Mouse (Mus musculus) heart, postnatal 0 days (tissue): ENCODE data around the gene Krt33b. TPM values are rescaled to one million over a fixed set of nuclear protein-coding genes. Genes with fewer than 3 reads are reported as not detected.

ENCODE experiments used
- ATAC-seq: fragments of 200-750 bp; cut with Nextera tagmentation; 2 replicates; pipeline ENCODE4 v1.8.0; 2017; ENCODE audit warnings: low read depth, moderate number of reproducible peaks, moderate library complexity; ENCODE audit not compliant: insufficient read depth
- DNase-seq: peaks from one replicate; pipeline ENCODE4 v3.0.0-alpha.2; 2016; ENCODE audit warnings: low spot score
- H3K27ac ChIP-seq: fragments of 300-500 bp; sonication (generic); 2 replicates; pipeline ENCODE4 v1.5.1; 2014; ENCODE audit warnings: low read depth, mild to moderate bottlenecking
- H3K27me3 ChIP-seq: fragments of 300-500 bp; sonication (generic); 2 replicates; pipeline ENCODE4 v1.6.1; 2014; ENCODE audit warnings: low read length, mixed read lengths; ENCODE audit not compliant: control insufficient read depth, insufficient read depth
- H3K36me3 ChIP-seq: fragments of 300-500 bp; sonication (generic); replicated peaks from 2 replicates; pipeline ENCODE4 v1.6.1; 2014; ENCODE audit warnings: low read length, mixed read lengths; ENCODE audit not compliant: control insufficient read depth, insufficient read depth
- H3K4me1 ChIP-seq: fragments of 300-500 bp; sonication (generic); 2 replicates; pipeline ENCODE4 v1.6.1; 2014; ENCODE audit warnings: antibody characterized with exemption; ENCODE audit not compliant: control insufficient read depth, insufficient read depth
- H3K4me2 ChIP-seq: fragments of 300-500 bp; sonication (generic); 2 replicates; pipeline ENCODE4 v1.6.1; 2014; ENCODE audit warnings: low read depth, mild to moderate bottlenecking, low read length, moderate library complexity
- H3K4me3 ChIP-seq: fragments of 300-500 bp; sonication (generic); 2 replicates; pipeline ENCODE4 v1.5.1; 2014; ENCODE audit warnings: low read depth, low read length
- H3K9ac ChIP-seq: fragments of 300-500 bp; sonication (generic); replicated peaks from 2 replicates; pipeline ENCODE4 v1.6.1; 2014; ENCODE audit warnings: low read depth, low read length, mixed read lengths
- H3K9me3 ChIP-seq: fragments of 300-500 bp; sonication (generic); replicated peaks from 2 replicates; pipeline ENCODE4 v1.6.1; 2016; ENCODE audit warnings: low read length; ENCODE audit not compliant: control insufficient read depth
- CTCF ChIP-seq: IDR thresholded peaks from 2 replicates; pipeline ENCODE4 v1.5.1; 2016; ENCODE audit warnings: antibody characterized with exemption, control low read depth, low read depth
- EP300 ChIP-seq: IDR thresholded peaks from 2 replicates; pipeline ENCODE4 v1.6.1; 2016; ENCODE audit warnings: antibody characterized with exemption, low read depth
- WGBS: fragments of 180-500 bp; shearing (Covaris S2); extraction: QIAGEN DNeasy Blood & Tissue Kit; methylation state at CpG from one replicate; pipeline ENCODE4 v1.1.7; 2014; 5-methylcytosine and 5-hydroxymethylcytosine counted together
- polyA plus RNA-seq: library from polyadenylated mRNA; unstranded; fragments of >200 nt; fragmentation: Nextera tagmentation; extraction: Ambion mirVana; gene quantifications from 2 replicates; pipeline ENCODE4 v1.2.1, GENCODE M21; 2015
- total RNA-seq: library from RNA; depleted of rRNA; stranded (reverse); fragments of >200 nt; gene quantifications from 2 replicates; pipeline ENCODE4 v1.2.3, GENCODE M21; 2014; ENCODE audit warnings: low replicate concordance

The Krt33b gene
- total and polyA plus RNA-seq, 2 experiments from 2014 or later = not detected

DNA sequence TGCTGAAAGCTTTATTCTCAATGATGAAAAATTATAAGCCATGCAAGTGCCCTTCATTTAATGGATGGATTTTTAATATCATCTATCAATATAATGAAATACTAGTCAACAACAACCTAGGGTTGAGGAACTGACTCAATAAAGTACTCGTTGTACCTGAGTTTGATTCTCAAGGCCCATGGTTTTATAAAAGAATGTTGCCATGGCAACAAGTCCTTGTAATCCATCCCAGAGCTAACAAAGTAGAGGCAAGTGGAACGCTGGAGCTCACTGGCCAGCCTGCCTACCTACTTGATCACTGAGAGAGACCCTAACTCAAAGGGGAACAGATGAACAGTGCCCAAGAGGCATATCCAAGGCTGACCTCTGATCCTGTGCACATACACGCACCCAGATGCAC is 39.1 kb downstream of the Krt33b start:
- no peak overlapping the region for H3K27ac ChIP-seq
- no peak for TF ChIP-seq EP300
- TF ChIP-seq CTCF = no peak
- H3K36me3 ChIP-seq = no peaks in the 10 kb centered on the region
- no peak for ATAC-seq
- no peak overlapping the region for H3K9ac ChIP-seq
- H3K4me1 ChIP-seq = no peaks in the 10 kb centered on the region
- H3K27me3 ChIP-seq = peaks cover 17% of the 10 kb centered on the region; the same call in 1 of the 2 replicates
- 77% methylated on average over 3 of the region's 3 CpGs for WGBS
- no peak overlapping the region for H3K4me3 ChIP-seq
- no peak overlapping the region for H3K4me2 ChIP-seq
- no peak for DNase-seq
- H3K9me3 ChIP-seq = no peaks in the 10 kb centered on the region

- DNase-seq (no peak), ATAC-seq (no peak)
- no peak for TF ChIP-seq CTCF
- TF ChIP-seq EP300 = no peak
- no peaks in the 10 kb centered on the region for H3K4me1 ChIP-seq
- no peak overlapping the region for H3K27ac ChIP-seq
- no peaks in the 10 kb centered on the region for H3K36me3 ChIP-seq
- WGBS = 65% methylated on average over 6 of the region's 6 CpGs
- peaks cover 17% of the 10 kb centered on the region; the same call in 1 of the 2 replicates for H3K27me3 ChIP-seq
- no peak overlapping the region for H3K4me2 ChIP-seq
- no peaks in the 10 kb centered on the region for H3K9me3 ChIP-seq
- H3K9ac ChIP-seq = no peak overlapping the region
- no peak overlapping the region for H3K4me3 ChIP-seq
Measured at GRCm38 (mm10) chr11:99989881-99990405, 39.7 kb downstream of the Krt33b start.

GRCm38 (mm10) chr11:99988530-99988929 is 41.1 kb downstream of the Krt33b start:
- Histone ChIP-seq H3K27ac (no peak overlapping the region), H3K4me2 (no peak overlapping the region), H3K4me1 (no peaks in the 10 kb centered on the region), H3K27me3 (peaks cover 12% of the 10 kb centered on the region; the same call in 1 of the 2 replicates), H3K9ac (no peak overlapping the region), H3K4me3 (no peak overlapping the region), H3K36me3 (no peaks in the 10 kb centered on the region), H3K9me3 (no peaks in the 10 kb centered on the region)
- ATAC-seq (no peak), DNase-seq (no peak)
- 84% methylated on average over 3 of the region's 3 CpGs for WGBS
- TF ChIP-seq CTCF (no peak), EP300 (no peak)

- 67% methylated on average over 8 of the region's 8 CpGs for WGBS
- Histone ChIP-seq H3K27me3 (no peaks in the 10 kb centered on the region), H3K27ac (no peak within 1 kb of the TSS), H3K4me1 (no peaks in the 10 kb centered on the region), H3K9me3 (no peaks in the 10 kb centered on the region), H3K4me3 (no peak within 1 kb of the TSS), H3K4me2 (no peak within 1 kb of the TSS), H3K36me3 (no peaks in the 10 kb centered on the region), H3K9ac (no peak within 1 kb of the TSS)
- TF ChIP-seq CTCF = no peak
- DNase-seq = no peak
- no peak for ATAC-seq
Measured at GRCm38 (mm10) chr11:99986180-99986647, 43.5 kb downstream of the Krt33b start, which contains the start of gene Krtap16-1. Krtap16-1 (minus strand) TSS chr11:99986597.

GRCm38 (mm10) chr11:99985291-99986092 is 44.2 kb downstream of the Krt33b start:
- no peak overlapping the region for H3K27ac ChIP-seq
- no peak overlapping the region for H3K9ac ChIP-seq
- no peaks in the 10 kb centered on the region for H3K36me3 ChIP-seq
- H3K9me3 ChIP-seq = no peaks in the 10 kb centered on the region
- TF ChIP-seq CTCF (no peak), EP300 (no peak)
- no peaks in the 10 kb centered on the region for H3K27me3 ChIP-seq
- ATAC-seq (no peak), DNase-seq (no peak)
- WGBS = 71% methylated on average over 20 of the region's 20 CpGs
- H3K4me1 ChIP-seq = no peaks in the 10 kb centered on the region
- H3K4me2 ChIP-seq = no peak overlapping the region
- H3K4me3 ChIP-seq = no peak overlapping the region
